Mouse (Mus musculus) erythroblast, embryonic 14.5 days (primary cell): ENCODE data around the gene Suds3. TPM values are rescaled to one million over a fixed set of nuclear protein-coding genes. Genes with fewer than 3 reads are reported as not detected.

Experiments
- H3K27me3 ChIP-seq: 2 replicates; pipeline ENCODE4 v1.6.1; 2012; ENCODE audit warnings: inconsistent platforms; ENCODE audit not compliant: control insufficient read depth
- H3K36me3 ChIP-seq: 2 replicates; pipeline ENCODE4 v1.6.1; 2012; ENCODE audit warnings: mild to moderate bottlenecking, inconsistent platforms; ENCODE audit not compliant: control insufficient read depth
- H3K4me1 ChIP-seq: 2 replicates; pipeline ENCODE4 v1.6.1; 2012; ENCODE audit warnings: inconsistent platforms; ENCODE audit not compliant: control insufficient read depth
- H3K4me3 ChIP-seq: replicated peaks from 2 replicates; pipeline ENCODE3; 2012; ENCODE audit warnings: moderate library complexity, mild to moderate bottlenecking, inconsistent platforms
- H3K9me3 ChIP-seq: 2 replicates; pipeline ENCODE4 v1.6.1; 2012; ENCODE audit warnings: low read length, inconsistent platforms, mixed read lengths; ENCODE audit not compliant: control insufficient read depth
- GATA1 ChIP-seq: IDR thresholded peaks from 2 replicates; pipeline ENCODE4 v1.6.1; 2012; ENCODE audit warnings: low read length, inconsistent platforms, mixed read lengths
- TAL1 ChIP-seq: IDR thresholded peaks from 3 replicates; pipeline ENCODE4 v1.6.1; 2012; ENCODE audit warnings: low read length, inconsistent platforms, mixed read lengths
- polyA plus RNA-seq: library from polyadenylated mRNA; stranded (reverse); fragments of >175 nt; gene quantifications from 2 replicates; pipeline ENCODE4 v1.2.3, GENCODE M21; 2012

Suds3 gene
- polyA plus RNA-seq, 1 experiment = 8.0 TPM

DNA sequence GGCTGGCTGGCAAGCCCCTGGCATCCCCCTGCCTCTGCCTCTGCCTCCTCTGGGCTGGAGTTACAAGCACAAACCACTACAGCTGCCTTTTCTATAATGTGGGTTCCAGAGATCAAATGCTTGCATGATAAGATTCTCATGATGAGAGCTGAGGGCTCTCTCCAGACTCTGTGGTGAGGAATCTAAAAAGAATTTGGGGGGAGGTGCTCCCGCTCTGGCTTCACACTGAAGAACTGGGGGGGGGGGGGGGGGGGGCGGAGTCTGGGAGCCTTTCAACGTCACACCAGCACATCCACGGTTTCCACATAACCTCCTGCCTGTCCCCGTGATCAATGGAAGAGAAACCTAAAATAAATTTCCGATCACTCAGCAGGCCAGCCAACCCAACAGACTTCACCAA, 26.1 kb downstream of the Suds3 start:
- no peaks in the 10 kb centered on the region for H3K9me3 ChIP-seq
- H3K27me3 ChIP-seq = peaks cover 9% of the 10 kb centered on the region
- H3K4me1 ChIP-seq = no peaks in the 10 kb centered on the region; the same call in 1 of the 2 replicates
- H3K36me3 ChIP-seq = peaks cover 37% of the 10 kb centered on the region
- no peak overlapping the region for H3K4me3 ChIP-seq
- no peak for TF ChIP-seq GATA1
- no peak for TF ChIP-seq TAL1

DNA sequence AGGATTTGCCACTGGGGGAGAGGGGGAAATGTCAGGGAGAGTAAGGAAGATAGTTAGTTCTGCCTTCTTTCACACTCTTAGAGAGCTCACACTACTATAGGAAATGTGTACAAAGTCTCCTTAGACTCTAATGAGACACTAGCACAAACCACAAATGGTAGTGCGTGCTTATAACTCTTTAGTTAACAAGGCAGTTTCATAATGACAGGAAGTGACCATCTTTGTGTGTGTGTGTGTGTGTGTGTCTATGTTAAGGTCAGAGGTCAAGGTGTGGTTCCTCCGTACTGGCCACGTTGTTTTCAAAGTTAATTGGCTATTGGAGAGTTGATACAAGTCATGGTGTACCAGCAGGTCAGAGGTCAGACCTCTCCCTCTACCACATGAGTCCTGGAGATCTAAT, 26.8 kb downstream of the Suds3 start:
- TF ChIP-seq TAL1 (no peak), GATA1 (no peak)
- H3K36me3 ChIP-seq = peaks cover 31% of the 10 kb centered on the region
- no peaks in the 10 kb centered on the region; the same call in 1 of the 2 replicates for H3K4me1 ChIP-seq
- peaks cover 9% of the 10 kb centered on the region for H3K27me3 ChIP-seq
- no peak overlapping the region for H3K4me3 ChIP-seq
- no peaks in the 10 kb centered on the region for H3K9me3 ChIP-seq

DNA sequence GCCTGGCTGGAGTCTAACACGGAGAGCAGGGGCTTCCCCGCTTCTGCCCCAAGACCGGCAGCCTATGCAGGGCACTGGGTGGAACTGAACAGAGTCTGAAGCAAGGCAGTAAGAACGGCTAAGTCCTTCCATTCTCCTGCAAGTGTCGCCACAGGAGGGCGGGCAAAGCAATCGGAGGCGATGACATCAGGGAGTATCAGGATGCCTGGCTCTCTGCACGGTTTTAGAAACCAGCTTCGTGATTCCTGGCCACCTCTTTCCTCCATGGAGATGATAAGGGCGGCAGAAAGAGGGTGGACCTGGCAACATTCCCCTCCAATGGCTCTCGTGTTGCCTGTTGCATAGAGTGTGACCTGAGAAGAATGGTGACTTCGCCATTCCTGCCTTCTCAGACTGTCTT, 28.2 kb downstream of the Suds3 start:
- H3K9me3 ChIP-seq = no peaks in the 10 kb centered on the region
- peaks cover 18% of the 10 kb centered on the region for H3K36me3 ChIP-seq
- TF ChIP-seq GATA1 (no peak), TAL1 (no peak)
- no peak overlapping the region for H3K4me3 ChIP-seq
- H3K4me1 ChIP-seq = no peaks in the 10 kb centered on the region; the same call in 1 of the 2 replicates
- peaks cover 9% of the 10 kb centered on the region for H3K27me3 ChIP-seq

DNA sequence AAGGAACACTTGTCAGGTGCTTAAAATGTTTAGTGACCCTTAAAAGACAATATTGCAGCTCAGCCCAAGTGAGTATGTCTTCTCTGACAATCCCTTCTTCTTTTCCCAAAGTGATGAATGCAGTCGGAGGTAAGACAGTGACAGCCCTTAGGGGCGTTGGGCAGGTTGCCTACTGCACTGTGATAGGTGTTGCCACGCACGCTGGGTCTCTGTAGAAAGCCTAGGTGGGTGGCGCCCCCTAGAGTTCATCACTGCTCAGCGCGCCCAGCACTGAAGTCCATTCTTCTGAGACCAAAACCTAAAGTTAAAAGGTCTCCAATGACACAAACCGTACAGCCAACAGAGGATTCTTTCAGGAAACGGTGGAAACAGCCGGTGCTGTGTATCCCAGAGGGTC, 46.4 kb downstream of the Suds3 start:
- Histone ChIP-seq H3K4me1 (no peaks in the 10 kb centered on the region), H3K4me3 (no peak overlapping the region), H3K9me3 (peaks cover 7% of the 10 kb centered on the region), H3K27me3 (no peaks in the 10 kb centered on the region), H3K36me3 (no peaks in the 10 kb centered on the region)
- TF ChIP-seq TAL1 (no peak), GATA1 (no peak)

DNA sequence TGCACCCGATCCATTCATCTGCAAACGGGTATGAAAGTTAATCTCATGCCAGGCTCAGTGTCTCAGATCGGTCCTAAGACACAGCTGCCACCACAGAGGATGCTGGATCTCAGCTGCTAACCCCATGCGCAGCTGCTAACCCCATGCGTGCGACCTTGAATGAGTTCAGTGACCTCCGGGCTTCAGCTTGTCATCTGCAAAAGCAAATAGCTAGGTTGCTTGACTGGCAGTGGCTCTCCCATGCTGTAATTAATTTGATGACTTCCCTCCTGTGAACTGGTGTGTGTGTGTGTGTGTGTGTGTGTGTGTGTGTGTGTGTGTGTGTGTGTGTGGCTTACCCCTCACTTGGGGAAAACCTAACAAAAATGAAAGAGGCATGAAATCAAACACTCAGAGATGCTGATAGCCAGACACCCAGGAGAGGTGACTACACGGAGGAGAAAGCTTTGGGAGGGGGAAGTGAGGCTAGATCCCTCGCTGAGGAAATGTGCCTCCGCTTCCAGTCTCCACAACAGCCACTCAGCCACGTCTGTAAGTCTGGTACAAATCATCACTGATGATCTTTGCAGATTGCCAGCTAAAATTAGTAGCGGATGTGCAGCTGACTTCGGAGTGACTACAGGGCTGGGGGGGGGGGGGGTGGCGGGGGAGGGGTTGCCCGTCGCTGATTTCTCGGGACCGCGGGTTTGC, 47.0 kb downstream of the Suds3 start:
- TF ChIP-seq TAL1 (no peak), GATA1 (no peak)
- Histone ChIP-seq H3K27me3 (no peaks in the 10 kb centered on the region), H3K36me3 (no peaks in the 10 kb centered on the region), H3K4me3 (no peak overlapping the region), H3K4me1 (no peaks in the 10 kb centered on the region), H3K9me3 (peaks cover 7% of the 10 kb centered on the region)

DNA sequence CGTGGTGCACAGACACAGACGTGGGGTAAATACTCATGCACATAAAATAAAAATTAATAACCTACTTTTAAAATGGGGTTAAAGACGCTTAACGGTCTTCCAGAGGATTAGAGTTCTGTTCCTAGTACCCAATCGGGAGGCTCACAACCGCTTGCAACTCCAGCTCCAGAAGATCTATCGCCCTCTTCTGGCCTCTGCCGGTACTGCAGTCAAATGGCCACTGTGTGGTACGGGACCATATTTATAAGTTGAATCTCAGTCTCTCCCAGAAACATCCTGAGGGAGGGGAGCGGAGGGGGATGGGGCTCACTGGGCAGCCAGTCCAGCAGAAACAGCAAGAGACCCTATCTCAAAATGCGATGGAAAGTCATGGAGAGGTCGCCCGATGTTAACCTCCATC, 47.7 kb downstream of the Suds3 start:
- TF ChIP-seq TAL1 = no peak
- TF ChIP-seq GATA1 = no peak
- no peaks in the 10 kb centered on the region for H3K36me3 ChIP-seq
- H3K27me3 ChIP-seq = no peaks in the 10 kb centered on the region
- no peaks in the 10 kb centered on the region for H3K4me1 ChIP-seq
- H3K4me3 ChIP-seq = no peak overlapping the region
- peaks cover 7% of the 10 kb centered on the region for H3K9me3 ChIP-seq

DNA sequence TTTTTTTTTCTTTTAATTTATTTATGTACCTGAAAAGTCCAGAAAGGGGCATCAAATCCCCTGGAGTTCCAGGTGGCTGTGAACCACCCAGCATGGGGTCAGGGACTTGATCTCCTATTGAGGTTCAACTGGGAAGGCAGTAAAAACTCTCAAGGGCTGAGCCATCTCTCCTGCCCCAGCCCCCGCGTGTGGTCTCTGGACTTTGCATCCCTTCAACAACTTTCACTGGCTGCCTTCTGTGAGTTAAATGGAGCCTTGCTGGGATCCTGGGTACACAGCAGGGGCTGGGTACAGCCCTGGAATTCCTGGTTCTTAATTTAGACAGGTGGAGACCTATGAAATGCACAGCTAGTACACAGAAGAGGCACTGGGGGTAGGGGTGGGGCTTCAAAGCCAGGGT, 54.7 kb downstream of the Suds3 start:
- Histone ChIP-seq H3K9me3 (peaks cover 4% of the 10 kb centered on the region), H3K36me3 (no peaks in the 10 kb centered on the region), H3K27me3 (no peaks in the 10 kb centered on the region), H3K4me3 (no peak overlapping the region), H3K4me1 (no peaks in the 10 kb centered on the region)
- TF ChIP-seq GATA1 (no peak), TAL1 (no peak)

DNA sequence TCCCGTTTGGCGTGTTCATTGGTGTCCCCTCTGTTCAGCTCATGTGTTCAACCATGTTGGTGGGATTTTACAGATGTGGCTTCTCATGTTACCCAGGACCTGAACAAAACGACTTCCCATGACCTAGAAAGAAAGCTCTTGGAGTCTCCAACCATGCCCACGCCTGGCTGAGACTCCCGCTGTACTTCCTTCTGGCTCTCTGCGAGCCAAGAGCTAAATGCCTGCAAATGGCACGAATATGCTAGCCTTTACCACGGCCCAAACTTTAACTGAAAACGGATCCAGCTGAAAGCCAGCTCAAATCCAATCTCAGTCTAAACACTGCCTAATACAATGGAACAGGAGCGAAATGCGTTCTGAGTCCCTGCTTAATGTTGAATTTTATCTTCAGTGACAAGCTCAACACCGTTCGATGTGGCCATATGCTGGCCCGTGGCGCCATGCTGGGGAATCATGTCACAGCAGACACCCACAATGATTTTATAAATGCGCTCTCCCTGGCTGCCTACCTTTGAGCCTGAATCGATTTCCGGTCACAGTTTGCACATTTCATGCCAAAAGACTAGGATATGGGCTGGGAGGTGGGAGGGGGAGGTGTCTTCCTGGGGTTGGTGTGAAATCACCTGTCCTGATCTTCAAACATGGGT, 55.3 kb downstream of the Suds3 start:
- Histone ChIP-seq H3K4me3 (no peak overlapping the region), H3K4me1 (no peaks in the 10 kb centered on the region), H3K27me3 (no peaks in the 10 kb centered on the region), H3K36me3 (no peaks in the 10 kb centered on the region), H3K9me3 (peaks cover 2% of the 10 kb centered on the region)
- TF ChIP-seq TAL1 (no peak), GATA1 (no peak)

DNA sequence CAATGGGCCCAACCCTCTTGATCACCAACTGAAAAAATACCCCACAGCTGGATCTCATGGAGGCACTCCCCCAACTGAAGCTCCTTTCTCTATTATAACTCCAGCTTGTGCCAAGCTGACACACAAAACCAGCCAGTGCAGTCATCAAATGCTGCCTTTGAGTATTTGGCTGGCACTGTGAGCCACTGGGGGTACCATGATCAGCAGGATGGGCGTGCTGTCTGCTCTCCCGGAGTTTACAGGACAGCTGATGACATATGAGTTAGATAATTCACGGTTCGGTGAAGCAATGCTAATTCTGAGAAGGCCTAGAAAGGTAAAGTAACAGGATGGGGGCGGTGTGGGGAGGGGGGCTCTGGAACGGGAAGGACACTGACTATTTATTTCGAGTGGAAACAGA, 66.0 kb downstream of the Suds3 start:
- no peaks in the 10 kb centered on the region for H3K27me3 ChIP-seq
- TF ChIP-seq TAL1 (no peak), GATA1 (no peak)
- H3K4me3 ChIP-seq = no peak overlapping the region
- H3K9me3 ChIP-seq = peaks cover 34% of the 10 kb centered on the region
- no peaks in the 10 kb centered on the region for H3K4me1 ChIP-seq
- H3K36me3 ChIP-seq = no peaks in the 10 kb centered on the region

DNA sequence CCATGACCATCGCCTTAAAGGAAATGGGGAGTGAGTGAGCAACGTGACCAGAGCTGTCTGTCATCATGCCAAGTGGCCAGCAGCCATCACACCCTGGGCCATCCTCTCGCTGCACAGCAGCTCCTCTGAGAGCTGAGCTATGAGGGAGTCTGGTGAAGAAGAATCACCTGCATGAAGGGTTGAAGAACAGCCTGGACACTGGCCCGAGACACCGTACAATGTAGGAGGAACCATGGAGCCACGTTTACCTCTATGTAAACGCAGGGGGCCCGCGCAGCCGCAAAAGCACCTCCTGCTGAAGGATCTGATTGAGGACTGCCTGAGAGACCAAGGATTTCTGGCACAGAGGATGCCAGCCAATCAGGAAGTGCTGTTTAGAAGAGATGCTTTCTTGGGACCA, 70.8 kb downstream of the Suds3 start:
- TF ChIP-seq TAL1 (no peak), GATA1 (no peak)
- Histone ChIP-seq H3K4me3 (no peak overlapping the region), H3K36me3 (no peaks in the 10 kb centered on the region), H3K4me1 (no peaks in the 10 kb centered on the region), H3K27me3 (no peaks in the 10 kb centered on the region), H3K9me3 (peaks cover 40% of the 10 kb centered on the region)
